ENCODE assay signal across 23 mouse cellular contexts in genomic region chr12:86466180-86466579, GRCm38 (mm10).
"Had no signal": no experiment of that assay in that cellular context is flagged by ENCODE, and none has a peak within 500 bp of the region (broad histone marks: within the 10 kb centered on the region; RNA-seq: fewer than 3 reads in every experiment).

No protein-coding gene starts in this region.

- ATAC-seq: liver, postnatal 0 days; lung, postnatal 0 days; midbrain, embryonic 15.5 days had no signal

- H3K4me3 ChIP-seq: kidney, embryonic 15.5 days; left cerebral cortex, adult 2 months; limb, embryonic 12.5 days; limb, embryonic 15.5 days; midbrain, embryonic 12.5 days; midbrain, embryonic 15.5 days; neural tube, embryonic 12.5 days; neural tube, embryonic 15.5 days had no signal

- H3K36me3 ChIP-seq: kidney, embryonic 15.5 days; limb, embryonic 12.5 days; limb, embryonic 15.5 days; midbrain, embryonic 12.5 days; midbrain, embryonic 15.5 days; neural tube, embryonic 12.5 days; neural tube, embryonic 15.5 days had no signal

- H3K27ac ChIP-seq: kidney, embryonic 15.5 days; left cerebral cortex, adult 2 months; limb, embryonic 12.5 days; limb, embryonic 15.5 days; liver, embryonic 14.5 days; macrophage; midbrain, embryonic 12.5 days; midbrain, embryonic 15.5 days; neural tube, embryonic 12.5 days; neural tube, embryonic 15.5 days; stomach, postnatal 0 days had no signal

- H3K9me3 ChIP-seq: kidney, embryonic 15.5 days; limb, embryonic 12.5 days; limb, embryonic 15.5 days; midbrain, embryonic 12.5 days; midbrain, embryonic 15.5 days; neural tube, embryonic 12.5 days; neural tube, embryonic 15.5 days had no signal

- H3K4me2 ChIP-seq: kidney, embryonic 15.5 days; limb, embryonic 12.5 days; limb, embryonic 15.5 days; liver, embryonic 11.5 days; lung, embryonic 14.5 days; midbrain, embryonic 12.5 days; midbrain, embryonic 15.5 days; neural tube, embryonic 12.5 days; neural tube, embryonic 15.5 days had no signal

- H3K9ac ChIP-seq: kidney, embryonic 15.5 days; limb, embryonic 12.5 days; limb, embryonic 15.5 days; liver, embryonic 14.5 days; liver, postnatal 0 days; lung, embryonic 14.5 days; midbrain, embryonic 12.5 days; midbrain, embryonic 15.5 days; neural tube, embryonic 12.5 days; neural tube, embryonic 15.5 days had no signal

- DNase-seq: kidney, adult 2 months; kidney, postnatal 25 days; layer of hippocampus, postnatal 36 days; left cerebral cortex, postnatal 4 days; liver, postnatal 0 days; lung, embryonic 14.5 days; right cerebral cortex, adult 18-20 months; right cerebral cortex, postnatal 14 days; right cerebral cortex, postnatal 4 days; thymus, postnatal 25 days had no signal

- H3K4me1 ChIP-seq: limb, embryonic 12.5 days; limb, embryonic 15.5 days; midbrain, embryonic 15.5 days; neural tube, embryonic 12.5 days; neural tube, embryonic 15.5 days had no signal

- H3K27me3 ChIP-seq: kidney, embryonic 15.5 days; limb, embryonic 15.5 days; midbrain, embryonic 12.5 days; midbrain, embryonic 15.5 days; neural tube, embryonic 12.5 days; neural tube, embryonic 15.5 days had no signal
